Mouse (Mus musculus) cortical plate, adult 2 months (tissue): Measurements from ENCODE around the gene Ccser1.

Source experiments
- CTCF ChIP-seq: fragments of 200-500 bp; IDR thresholded peaks from 2 replicates; pipeline ENCODE4 v1.5.1; 2011; ENCODE audit warnings: mild to moderate bottlenecking, control low read depth, low read length; ENCODE audit not compliant: insufficient read depth; ENCODE audit errors: extremely low read depth
- POLR2A ChIP-seq: fragments of 200-500 bp; IDR thresholded peaks from 2 replicates; pipeline ENCODE4 v1.6.1; 2011; ENCODE audit warnings: mild to moderate bottlenecking, low read length, control low read depth; ENCODE audit not compliant: insufficient read depth; ENCODE audit errors: extremely low read depth

DNA sequence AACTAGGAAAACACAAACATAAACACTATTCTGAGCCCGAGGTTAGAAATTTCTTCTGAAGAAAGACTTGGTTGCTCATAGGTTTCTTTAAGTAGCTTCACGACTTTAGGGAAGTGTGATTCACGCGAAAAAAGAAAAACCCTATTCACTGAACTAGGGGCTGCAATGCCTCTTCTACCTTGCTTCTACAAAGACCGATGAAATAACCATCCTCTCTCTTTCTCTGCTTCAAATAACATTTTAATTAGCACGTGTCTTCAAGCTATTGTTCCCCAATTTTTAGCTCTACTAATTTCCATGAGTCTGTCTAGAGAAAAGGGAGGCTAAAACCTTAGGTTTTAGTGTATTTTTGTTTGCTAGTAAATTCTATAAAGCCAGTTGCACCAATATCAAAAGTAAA is 25.5 kb upstream of the Ccser1 start:
- TF ChIP-seq POLR2A = no peak
- no peak for TF ChIP-seq CTCF
